Mouse (Mus musculus) ES-Bruce4 (cell line): ENCODE results near the gene Zfp87. TPM values are rescaled to one million over a fixed set of nuclear protein-coding genes. Genes with fewer than 3 reads are reported as not detected.

Source experiments
- H3K27ac ChIP-seq: 2 replicates; pipeline ENCODE4 v1.5.1; 2012; ENCODE audit warnings: low read length, inconsistent platforms; ENCODE audit not compliant: insufficient read depth
- H3K27me3 ChIP-seq: 2 replicates; pipeline ENCODE4 v1.6.1; 2012; ENCODE audit warnings: mild to moderate bottlenecking, low read length, inconsistent platforms; ENCODE audit not compliant: control insufficient read depth, poor library complexity, insufficient read depth, severe bottlenecking
- H3K36me3 ChIP-seq: 2 replicates; pipeline ENCODE4 v1.6.1; 2012; ENCODE audit warnings: inconsistent platforms, mild to moderate bottlenecking, low read length, moderate library complexity; ENCODE audit not compliant: control insufficient read depth, poor library complexity, insufficient read depth, severe bottlenecking
- H3K4me1 ChIP-seq: one replicate; pipeline ENCODE4 v1.8.1; 2011; ENCODE audit warnings: low read length; ENCODE audit not compliant: control insufficient read depth, insufficient read depth
- H3K4me3 ChIP-seq: 2 replicates; pipeline ENCODE4 v1.5.1; 2011; ENCODE audit warnings: low read depth, mild to moderate bottlenecking, low read length
- H3K9ac ChIP-seq: 2 replicates; pipeline ENCODE4 v1.6.1; 2012; ENCODE audit warnings: low read depth, mild to moderate bottlenecking, inconsistent platforms; ENCODE audit not compliant: poor library complexity, severe bottlenecking
- H3K9me3 ChIP-seq: replicated peaks from 2 replicates; pipeline ENCODE4 v1.6.1; 2012; ENCODE audit warnings: mild to moderate bottlenecking, low read length, inconsistent platforms; ENCODE audit not compliant: control insufficient read depth, poor library complexity, insufficient read depth, severe bottlenecking
- CTCF ChIP-seq: IDR thresholded peaks from one replicate; pipeline ENCODE4 v1.8.1; 2011; ENCODE audit warnings: low read depth, low read length
- EP300 ChIP-seq: IDR thresholded peaks from 2 replicates; pipeline ENCODE4 v1.6.1; 2011; ENCODE audit warnings: low read depth, low read length; ENCODE audit not compliant: insufficient read depth
- POLR2A ChIP-seq: IDR thresholded peaks from one replicate; pipeline ENCODE4 v1.8.1; 2011; ENCODE audit warnings: low read length; ENCODE audit not compliant: insufficient read depth
- polyA plus RNA-seq: library from polyadenylated mRNA; stranded (reverse); fragments of >200 nt; gene quantifications from 2 replicates; pipeline ENCODE4 v1.2.4, GENCODE M21; 2011; ENCODE audit warnings: low read depth; ENCODE audit not compliant: missing spikeins, insufficient read depth, insufficient read length

Zfp87 gene
- polyA plus RNA-seq, 1 experiment = 15.5 TPM

DNA sequence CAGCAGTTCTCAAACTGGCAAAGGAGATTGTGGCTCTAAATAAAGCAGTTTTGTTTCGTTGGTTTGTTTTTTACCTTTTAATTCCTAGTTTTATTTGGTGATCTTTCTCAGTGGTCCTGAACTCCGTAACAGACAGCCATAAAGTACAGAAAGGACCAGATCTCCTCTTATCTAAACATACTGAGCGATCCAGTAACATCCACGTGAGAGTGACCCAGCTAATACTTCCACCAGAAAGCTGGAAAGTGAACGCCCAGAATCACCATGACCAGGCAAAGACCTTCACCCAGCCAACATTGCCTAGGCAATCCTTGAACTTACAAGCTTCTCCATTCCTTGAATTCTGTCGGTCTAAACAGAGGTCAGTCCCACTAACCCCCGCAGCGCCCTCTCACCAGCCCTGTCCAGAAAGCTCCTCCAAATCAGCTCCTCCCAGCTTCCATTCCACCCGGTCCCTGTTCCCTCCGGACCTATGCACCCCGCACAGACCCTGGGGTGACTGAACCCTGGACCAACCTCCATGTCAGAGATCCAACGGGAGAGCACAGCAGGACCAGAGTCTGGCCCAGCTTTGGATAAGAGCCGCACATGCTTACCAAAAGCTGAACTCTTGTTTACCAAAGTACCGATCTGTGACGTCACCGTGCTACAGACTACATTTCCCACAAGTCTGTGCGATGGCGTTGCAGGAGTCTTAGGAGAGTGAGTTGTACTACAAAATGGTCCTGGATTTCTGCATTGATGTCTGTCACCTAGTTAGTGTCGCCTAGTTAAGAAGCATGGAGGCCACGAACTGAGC is 42.2 kb downstream of the Zfp87 start, which contains the start of gene Zfp874b:
Zfp874b (minus strand) TSS at position 634 of the 799 bp plus-strand sequence.
- no peaks in the 10 kb centered on the region for H3K9me3 ChIP-seq
- H3K27me3 ChIP-seq = no peaks in the 10 kb centered on the region
- H3K4me1 ChIP-seq = no peaks in the 10 kb centered on the region
- H3K27ac ChIP-seq = no peak within 1 kb of the TSS
- peak within 1 kb of the TSS; percentile 57 for H3K9ac ChIP-seq
- TF ChIP-seq EP300 = no peak
- no peak for TF ChIP-seq POLR2A
- no peak for TF ChIP-seq CTCF
- peak within 1 kb of the TSS; percentile 79 for H3K4me3 ChIP-seq
- H3K36me3 ChIP-seq = no peaks in the 10 kb centered on the region; the same call in 1 of the 2 replicates

DNA sequence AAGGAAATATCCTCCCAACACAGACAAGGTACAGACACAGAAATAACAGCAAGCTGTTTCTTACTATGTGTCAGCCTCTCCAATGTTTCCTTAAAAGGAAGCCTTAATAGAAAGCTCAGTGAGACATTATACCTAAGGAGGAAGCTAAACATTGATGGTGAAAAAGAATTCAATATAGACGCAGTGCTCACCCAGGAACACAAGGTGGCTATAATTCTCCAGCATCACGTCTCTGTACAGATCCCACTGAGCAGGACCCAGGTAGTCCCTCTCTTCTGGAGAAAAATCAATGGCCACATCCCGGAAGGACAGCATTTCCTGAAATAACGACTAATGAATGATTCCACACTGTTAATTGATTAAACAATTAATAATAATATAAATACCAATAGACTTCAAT is 44.4 kb downstream of the Zfp87 start:
- Histone ChIP-seq H3K27ac (no peak overlapping the region), H3K36me3 (no peaks in the 10 kb centered on the region; the same call in 1 of the 2 replicates), H3K4me3 (no peak overlapping the region), H3K9ac (no peak overlapping the region), H3K27me3 (no peaks in the 10 kb centered on the region), H3K4me1 (no peaks in the 10 kb centered on the region), H3K9me3 (no peaks in the 10 kb centered on the region)
- TF ChIP-seq CTCF (no peak), POLR2A (no peak), EP300 (no peak)

DNA sequence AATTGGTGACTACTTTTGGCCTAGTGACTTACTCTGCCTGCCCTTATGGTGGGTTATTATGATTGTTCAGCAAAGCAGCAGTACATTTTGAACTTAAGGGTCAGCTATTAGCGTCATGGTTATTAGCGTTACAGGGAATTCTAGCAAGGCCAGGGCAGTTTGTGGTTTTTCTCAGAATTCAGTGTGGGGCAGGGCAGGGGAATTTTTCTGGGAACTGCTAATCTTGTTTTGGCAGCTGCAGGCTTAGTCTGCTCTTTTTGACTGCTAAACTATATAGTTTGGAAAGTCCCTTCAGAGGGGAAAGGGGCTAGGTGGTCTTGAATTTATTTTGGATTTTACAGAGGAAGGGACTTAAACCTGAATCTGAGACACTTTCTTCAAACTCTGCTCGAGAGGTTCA is 56.7 kb downstream of the Zfp87 start:
- no peak overlapping the region for H3K9ac ChIP-seq
- H3K4me1 ChIP-seq = no peaks in the 10 kb centered on the region
- no peaks in the 10 kb centered on the region for H3K27me3 ChIP-seq
- H3K4me3 ChIP-seq = no peak overlapping the region
- H3K36me3 ChIP-seq = peaks cover 4% of the 10 kb centered on the region; the same call in 1 of the 2 replicates
- H3K27ac ChIP-seq = no peak overlapping the region
- TF ChIP-seq EP300 (no peak), CTCF (no peak), POLR2A (no peak)
- 0 out of 2 replicates have a peak, but pooled peaks cover 2% of the 10 kb centered on the region for H3K9me3 ChIP-seq

Other genes starting within 250 kb of the Zfp87 start
- 3.2 and 4.2 TPM in 2 replicates for gene Zfp458, start 247.7 kb downstream of the Zfp87 start, polyA plus RNA-seq
- gene Zfp457, start 219.7 kb downstream of the Zfp87 start, polyA plus RNA-seq = 0.72 TPM in 1 of 2 replicates, not detected in the other
- gene Zfp595, start 193.6 kb downstream of the Zfp87 start, polyA plus RNA-seq = 6.6 and 7.5 TPM in 2 replicates
- 2.5 and 4.6 TPM in 2 replicates for gene Gm28044, start 165.6 kb downstream of the Zfp87 start, polyA plus RNA-seq
- 3.8 and 4.5 TPM in 2 replicates for gene Zfp953, start 165.6 kb downstream of the Zfp87 start, polyA plus RNA-seq
- gene Gm28041, start 150.4 kb downstream of the Zfp87 start, polyA plus RNA-seq = 0.99 TPM in 1 of 2 replicates, not detected in the other
- 3.7 and 4.0 TPM in 2 replicates for gene Zfp456, start 150.4 kb downstream of the Zfp87 start, polyA plus RNA-seq
- 10.5 and 10.9 TPM in 2 replicates for gene Zfp429, start 126.4 kb downstream of the Zfp87 start, polyA plus RNA-seq
- 24.0 and 25.7 TPM in 2 replicates for gene Zfp459, start 104.8 kb downstream of the Zfp87 start, polyA plus RNA-seq
- gene Zfp874a, start 74.6 kb downstream of the Zfp87 start, polyA plus RNA-seq = 26.9 and 28.9 TPM in 2 replicates
- gene Zfp874b, start 41.9 kb downstream of the Zfp87 start, polyA plus RNA-seq = 10.1 and 19.3 TPM in 2 replicates
- 10.3 and 10.7 TPM in 2 replicates for gene Zfp58, start 25.6 kb downstream of the Zfp87 start, polyA plus RNA-seq
- not detected in 2 replicates for gene Gm26965, start within 50 bp of the Zfp87 start, polyA plus RNA-seq
- gene Zfp748, start 27.7 kb upstream of the Zfp87 start, polyA plus RNA-seq = 9.3 and 9.9 TPM in 2 replicates
- 10.6 and 11.9 TPM in 2 replicates for gene Zfp729b, start 83.5 kb upstream of the Zfp87 start, polyA plus RNA-seq
- gene Gm49345, start 111.6 kb upstream of the Zfp87 start, polyA plus RNA-seq = 13.8 and 15.6 TPM in 2 replicates
- 10.8 and 11.1 TPM in 2 replicates for gene Zfp729a, start 111.6 kb upstream of the Zfp87 start, polyA plus RNA-seq
- 19.1 and 21.6 TPM in 2 replicates for gene Zfp738, start 160.9 kb upstream of the Zfp87 start, polyA plus RNA-seq
- gene Zfp65, start 203.0 kb upstream of the Zfp87 start, polyA plus RNA-seq = 12.1 and 12.6 TPM in 2 replicates
- gene Zfp85, start 229.1 kb upstream of the Zfp87 start, polyA plus RNA-seq = 4.4 and 5.5 TPM in 2 replicates